Mouse (Mus musculus): Measurements from ENCODE around the gene Dxo.
"Not testable (repeated sequence)": the region's sequence is repeated elsewhere in the genome, so short reads cannot be mapped to it uniquely, and the experiment has no call there.

Dxo gene

GRCm38 (mm10) chr17:34836856-34837221, at the start of gene Dxo, which contains the start of gene Stk19:
Gene Dxo, plus strand, starts transcription at chr17:34837019.
Gene Stk19, minus strand, starts transcription at chr17:34836945.
- peak; percentile 94 for DNase-seq (ENCODE audit: low read depth, low spot score)

- no peak for DNase-seq (ENCODE audit: low read depth, low spot score)
Observed at GRCm38 (mm10) chr17:34795016-34795415, 41.8 kb upstream of the Dxo start.

- peak; percentile 24 for DNase-seq (ENCODE audit: low read depth, low spot score)
Observed at GRCm38 (mm10) chr17:34795633-34796032, 41.2 kb upstream of the Dxo start.

- DNase-seq (ENCODE audit: low read depth, low spot score) = no peak
Observed at GRCm38 (mm10) chr17:34796311-34797140, 40.3 kb upstream of the Dxo start.

DNA sequence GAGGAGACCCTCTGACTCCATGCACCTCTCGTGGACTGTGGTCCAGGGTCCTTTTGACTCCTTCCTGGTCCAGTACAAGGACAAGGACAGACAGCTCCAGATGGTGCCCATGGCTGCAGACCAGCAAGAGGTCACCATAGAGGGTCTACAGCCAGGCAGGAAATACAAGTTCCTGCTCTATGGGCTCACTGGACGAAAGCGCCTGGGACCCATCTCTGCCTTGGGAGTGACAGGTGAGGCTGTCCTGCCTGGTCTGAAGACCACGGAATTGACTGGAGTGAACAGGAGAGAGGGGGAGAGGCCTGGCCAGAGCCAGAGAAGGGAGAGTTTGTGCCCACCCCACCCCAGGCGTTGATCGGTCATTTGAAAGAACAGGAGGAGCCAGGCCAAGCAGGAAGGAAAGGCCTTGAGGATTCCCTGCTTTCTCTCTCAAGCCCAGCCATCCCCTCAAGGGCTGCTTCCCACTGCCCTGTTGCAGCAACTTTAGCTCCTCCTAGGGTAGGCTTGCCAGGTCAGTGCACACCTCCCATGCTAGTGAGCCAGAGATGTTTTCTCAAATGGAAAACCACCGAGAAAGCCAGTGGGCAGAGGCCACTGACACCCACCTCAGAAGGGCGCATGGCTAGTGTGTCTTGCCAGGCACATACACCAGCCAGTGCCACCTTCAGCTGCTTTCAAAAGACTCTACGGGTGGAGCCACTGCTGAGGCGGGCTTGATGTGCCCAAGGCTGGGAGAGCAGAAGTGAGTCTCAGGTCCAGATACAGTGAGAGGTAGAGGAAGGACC, 39.4 kb upstream of the Dxo start:
- not testable (repeated sequence) for DNase-seq (ENCODE audit: low read depth, low spot score)

GRCm38 (mm10) chr17:34798071-34798470, 38.7 kb upstream of the Dxo start:
- not testable (repeated sequence) for DNase-seq (ENCODE audit: low read depth, low spot score)

DNA sequence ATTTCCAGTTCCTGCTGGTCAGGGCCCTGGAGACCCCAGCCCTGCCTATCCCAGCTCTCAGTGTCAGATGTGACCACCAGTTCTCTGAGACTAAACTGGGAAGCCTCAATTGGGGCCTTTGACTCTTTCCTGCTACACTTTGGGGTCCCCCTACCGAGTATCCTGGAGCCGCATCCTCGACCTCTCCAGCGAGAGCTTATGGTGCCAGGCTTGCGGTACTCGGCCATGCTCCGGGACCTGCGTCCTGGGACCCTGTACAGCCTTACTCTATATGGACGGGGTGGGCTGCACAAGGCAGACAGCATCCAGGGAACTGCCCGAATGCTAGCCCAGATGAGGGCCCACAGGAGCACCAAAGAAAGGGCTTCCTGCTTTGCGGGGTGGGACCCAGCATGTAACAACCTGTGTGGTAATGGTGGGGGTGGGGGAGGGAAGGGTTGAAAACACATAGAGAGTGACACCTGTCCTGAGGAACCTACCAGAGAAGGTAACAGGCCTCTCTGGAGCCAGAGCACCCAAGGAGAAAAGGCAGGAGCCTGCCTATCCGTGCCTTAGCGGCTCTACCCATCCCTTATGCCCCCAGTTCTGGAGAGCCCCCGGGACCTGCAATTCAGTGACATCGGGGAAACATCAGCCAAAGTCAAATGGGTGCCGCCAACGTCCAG, 37.8 kb upstream of the Dxo start:
- no peak for DNase-seq (ENCODE audit: low read depth, low spot score)

GRCm38 (mm10) chr17:34799531-34799925, 37.3 kb upstream of the Dxo start:
- no peak for DNase-seq (ENCODE audit: low read depth, low spot score)

GRCm38 (mm10) chr17:34800781-34801305, 36.0 kb upstream of the Dxo start:
- DNase-seq (ENCODE audit: low read depth, low spot score) = not testable (repeated sequence)

DNA sequence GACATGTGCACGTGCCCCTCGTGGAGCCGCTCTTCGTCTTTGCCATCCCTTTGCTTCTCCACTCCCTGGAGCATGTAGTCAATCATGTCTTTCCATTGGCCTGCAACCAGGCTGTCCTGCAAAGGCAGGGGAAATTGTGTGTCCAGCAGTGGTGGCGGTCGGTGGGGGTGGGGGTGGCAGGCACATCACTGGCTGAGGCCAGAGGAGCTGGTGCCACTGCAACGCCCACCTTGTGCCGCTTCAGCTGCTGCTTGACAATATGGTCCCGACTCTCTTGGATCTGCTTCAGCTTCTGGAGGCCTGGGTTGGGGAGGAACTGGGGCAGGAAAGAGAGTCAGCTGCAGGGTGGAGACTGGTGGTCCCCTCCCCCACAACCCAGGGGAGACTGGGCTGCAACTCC, 34.1 kb upstream of the Dxo start:
- not testable (repeated sequence) for DNase-seq (ENCODE audit: low read depth, low spot score)

DNA sequence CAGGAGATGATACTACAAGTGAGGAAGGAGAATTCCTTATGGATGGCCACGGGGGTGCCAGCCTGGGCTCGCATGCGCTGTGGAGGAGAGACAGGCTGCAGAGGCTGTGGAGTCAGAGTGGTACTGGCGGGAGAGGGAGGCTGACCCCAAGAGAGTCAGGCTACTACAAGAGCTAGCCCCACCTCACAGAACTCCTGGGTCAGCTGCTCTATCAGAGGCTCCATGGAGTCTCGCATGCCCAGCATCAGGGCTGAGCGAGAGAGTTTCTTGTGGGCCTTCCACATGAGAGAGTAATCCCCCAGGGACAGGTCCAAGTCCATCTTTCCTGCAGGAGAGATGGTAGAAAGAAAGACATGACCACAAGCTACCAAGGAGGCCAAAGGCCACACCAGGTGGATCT, 33.5 kb upstream of the Dxo start:
- not testable (repeated sequence) for DNase-seq (ENCODE audit: low read depth, low spot score)

GRCm38 (mm10) chr17:34804301-34804700, 32.5 kb upstream of the Dxo start, which contains the start of gene Cyp21a1:
Gene Cyp21a1, minus strand, starts transcription at chr17:34804561.
- not testable (repeated sequence) for DNase-seq (ENCODE audit: low read depth, low spot score)

DNA sequence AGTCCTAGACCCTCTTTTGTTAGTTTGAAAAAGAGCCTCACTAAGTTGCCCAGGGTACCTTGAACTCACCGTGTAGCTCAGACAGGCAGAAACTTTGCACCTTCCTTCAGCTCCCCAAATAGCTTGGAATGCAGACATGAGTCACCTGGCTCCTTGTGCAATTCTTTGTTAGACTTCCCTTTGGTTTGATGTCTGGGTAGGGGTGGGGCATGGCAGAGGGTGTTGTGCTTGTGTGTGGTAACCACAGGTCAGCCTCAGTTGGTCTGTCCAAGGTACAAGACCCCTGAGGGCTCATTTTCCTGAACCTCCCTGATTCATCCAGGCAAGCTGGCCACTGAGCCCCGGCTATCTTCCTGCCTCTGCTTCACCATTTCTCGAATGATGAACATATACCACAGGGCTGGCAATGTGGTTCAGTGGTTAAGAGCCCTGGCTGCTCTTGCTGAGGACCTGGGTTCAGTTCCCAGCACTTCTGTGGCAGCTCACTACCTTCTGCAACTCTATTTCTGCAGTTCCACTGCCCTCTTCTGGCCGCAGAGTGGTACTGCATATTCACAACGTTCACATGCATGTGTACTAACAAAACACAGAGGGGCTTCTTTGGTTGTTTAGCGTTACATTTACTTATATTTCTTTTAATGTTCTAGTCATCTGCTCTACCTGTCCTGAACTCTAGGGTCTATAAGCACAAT, 31.8 kb upstream of the Dxo start:
- DNase-seq (ENCODE audit: low read depth, low spot score) = no peak

- no peak for DNase-seq (ENCODE audit: low read depth, low spot score)
Observed at GRCm38 (mm10) chr17:34807176-34807575, 29.6 kb upstream of the Dxo start.

DNA sequence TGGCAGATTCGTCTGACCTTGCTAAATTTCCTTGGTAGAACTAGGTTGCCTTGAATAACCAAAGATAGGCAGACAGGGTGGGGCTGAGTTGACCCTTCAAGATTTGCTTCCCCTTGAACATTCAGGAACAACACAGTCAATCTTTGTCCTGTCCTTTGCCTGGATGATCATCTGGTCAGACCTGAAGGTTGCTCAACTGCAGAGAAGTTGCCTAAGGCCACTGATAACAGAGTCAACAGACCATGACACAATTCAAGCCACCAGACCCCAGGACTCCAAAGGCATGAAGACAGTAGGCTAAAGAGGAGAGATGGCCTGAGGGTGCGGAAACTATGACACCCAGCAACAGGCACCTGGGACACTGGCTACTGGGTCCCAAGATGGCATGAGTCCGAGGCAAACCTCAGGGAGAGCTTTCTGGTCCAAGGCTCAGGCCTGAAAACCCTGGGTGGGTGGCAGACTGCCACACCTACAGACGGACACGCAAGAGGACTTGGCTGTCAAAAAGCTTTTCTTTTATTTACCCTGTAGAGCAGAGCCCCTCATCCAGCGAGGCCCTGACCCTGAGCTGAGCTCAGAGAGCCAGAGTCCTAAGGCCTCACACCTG, 28.1 kb upstream of the Dxo start:
- DNase-seq (ENCODE audit: low read depth, low spot score) = no peak

- not testable (repeated sequence) for DNase-seq (ENCODE audit: low read depth, low spot score)
Observed at GRCm38 (mm10) chr17:34810411-34810810, 26.4 kb upstream of the Dxo start.

GRCm38 (mm10) chr17:34810811-34811210, 26.0 kb upstream of the Dxo start:
- DNase-seq (ENCODE audit: low read depth, low spot score) = not testable (repeated sequence)

GRCm38 (mm10) chr17:34811275-34811674, 25.5 kb upstream of the Dxo start:
- no peak for DNase-seq (ENCODE audit: low read depth, low spot score)

DNA sequence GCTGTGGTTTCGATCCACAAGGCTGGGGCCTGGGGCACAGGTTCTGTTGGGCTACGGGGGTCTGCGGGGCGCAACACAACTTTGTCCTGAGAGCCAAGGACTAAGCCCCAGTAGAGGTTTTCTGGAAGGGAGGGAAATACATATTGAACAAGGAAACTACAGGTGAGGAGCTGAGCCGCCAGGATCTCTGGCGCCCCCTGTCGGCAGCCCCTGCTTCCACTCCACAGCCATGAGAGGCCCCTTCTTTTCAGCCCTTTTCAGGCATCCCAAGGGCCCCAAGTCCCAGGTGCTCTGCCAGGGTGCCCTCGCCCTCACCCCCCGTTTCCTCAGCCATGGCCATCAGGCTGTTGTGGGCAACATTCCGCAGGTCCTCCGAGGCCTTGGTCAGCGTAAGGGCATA, 23.1 kb upstream of the Dxo start:
- peak; percentile 38 for DNase-seq (ENCODE audit: low read depth, low spot score)

GRCm38 (mm10) chr17:34814818-34815370, 21.9 kb upstream of the Dxo start:
- DNase-seq (ENCODE audit: low read depth, low spot score) = no peak

All from WW6 (cell line).